Mouse (Mus musculus): ENCODE results near the gene Asb2. TPM values are rescaled to one million over a fixed set of nuclear protein-coding genes. Genes with fewer than 3 reads are reported as not detected.

The Asb2 gene
- total RNA-seq, 1 experiment from 2014 or later: not detected

GRCm38 (mm10) chr12:103333426-103333825 is 22.4 kb downstream of the Asb2 start:
- no peak for ATAC-seq (replicated peaks in 1 of 2; ENCODE audit: insufficient read depth in 1 of 2, low FRiP score in 2 of 2, low TSS enrichment in 1 of 2, low read depth in 1 of 2, poor library complexity in 2 of 2, severe bottlenecking in 2 of 2)

GRCm38 (mm10) chr12:103332879-103333278 is 22.9 kb downstream of the Asb2 start:
- peak; percentile 76 to 90 for ATAC-seq (replicated peaks in 1 of 2; ENCODE audit: insufficient read depth in 1 of 2, low FRiP score in 2 of 2, low TSS enrichment in 1 of 2, low read depth in 1 of 2, poor library complexity in 2 of 2, severe bottlenecking in 2 of 2)

GRCm38 (mm10) chr12:103331491-103331890 is 24.3 kb downstream of the Asb2 start:
- 0 out of 4 replicates have a peak, but pooled peaks of 1 of the 2 experiments have one; percentile 7 for ATAC-seq (replicated peaks in 1 of 2; ENCODE audit: insufficient read depth in 1 of 2, low FRiP score in 2 of 2, low TSS enrichment in 1 of 2, low read depth in 1 of 2, poor library complexity in 2 of 2, severe bottlenecking in 2 of 2)

GRCm38 (mm10) chr12:103328448-103329191 is 27.2 kb downstream of the Asb2 start:
- ATAC-seq (replicated peaks in 1 of 2; ENCODE audit: insufficient read depth in 1 of 2, low FRiP score in 2 of 2, low TSS enrichment in 1 of 2, low read depth in 1 of 2, poor library complexity in 2 of 2, severe bottlenecking in 2 of 2): no peak

GRCm38 (mm10) chr12:103327107-103327506 is 28.7 kb downstream of the Asb2 start:
- no peak for ATAC-seq (replicated peaks in 1 of 2; ENCODE audit: insufficient read depth in 1 of 2, low FRiP score in 2 of 2, low TSS enrichment in 1 of 2, low read depth in 1 of 2, poor library complexity in 2 of 2, severe bottlenecking in 2 of 2)

GRCm38 (mm10) chr12:103326569-103326968 is 29.2 kb downstream of the Asb2 start:
- ATAC-seq (replicated peaks in 1 of 2; ENCODE audit: insufficient read depth in 1 of 2, low FRiP score in 2 of 2, low TSS enrichment in 1 of 2, low read depth in 1 of 2, poor library complexity in 2 of 2, severe bottlenecking in 2 of 2): no peak

- peak; percentile 77 to 82 for ATAC-seq (replicated peaks in 1 of 2; ENCODE audit: insufficient read depth in 1 of 2, low FRiP score in 2 of 2, low TSS enrichment in 1 of 2, low read depth in 1 of 2, poor library complexity in 2 of 2, severe bottlenecking in 2 of 2)
Observed at GRCm38 (mm10) chr12:103325156-103325857, 30.5 kb downstream of the Asb2 start.

- peak; percentile 57 to 70 for ATAC-seq (replicated peaks in 1 of 2; ENCODE audit: insufficient read depth in 1 of 2, low FRiP score in 2 of 2, low TSS enrichment in 1 of 2, low read depth in 1 of 2, poor library complexity in 2 of 2, severe bottlenecking in 2 of 2)
Observed at GRCm38 (mm10) chr12:103322801-103323200, 33.0 kb downstream of the Asb2 start.

GRCm38 (mm10) chr12:103315831-103316545 is 39.8 kb downstream of the Asb2 start:
- ATAC-seq (replicated peaks in 1 of 2; ENCODE audit: insufficient read depth in 1 of 2, low FRiP score in 2 of 2, low TSS enrichment in 1 of 2, low read depth in 1 of 2, poor library complexity in 2 of 2, severe bottlenecking in 2 of 2): no peak

- no peak for ATAC-seq (replicated peaks in 1 of 2; ENCODE audit: insufficient read depth in 1 of 2, low FRiP score in 2 of 2, low TSS enrichment in 1 of 2, low read depth in 1 of 2, poor library complexity in 2 of 2, severe bottlenecking in 2 of 2)
Observed at GRCm38 (mm10) chr12:103314640-103315361, 41.0 kb downstream of the Asb2 start.

- no peak for ATAC-seq (replicated peaks in 1 of 2; ENCODE audit: insufficient read depth in 1 of 2, low FRiP score in 2 of 2, low TSS enrichment in 1 of 2, low read depth in 1 of 2, poor library complexity in 2 of 2, severe bottlenecking in 2 of 2)
Observed at GRCm38 (mm10) chr12:103313871-103314639, 41.7 kb downstream of the Asb2 start.

GRCm38 (mm10) chr12:103313274-103313673 is 42.5 kb downstream of the Asb2 start:
- no peak for ATAC-seq (replicated peaks in 1 of 2; ENCODE audit: insufficient read depth in 1 of 2, low FRiP score in 2 of 2, low TSS enrichment in 1 of 2, low read depth in 1 of 2, poor library complexity in 2 of 2, severe bottlenecking in 2 of 2)

GRCm38 (mm10) chr12:103311921-103312320 is 43.9 kb downstream of the Asb2 start:
- ATAC-seq (replicated peaks in 1 of 2; ENCODE audit: insufficient read depth in 1 of 2, low FRiP score in 2 of 2, low TSS enrichment in 1 of 2, low read depth in 1 of 2, poor library complexity in 2 of 2, severe bottlenecking in 2 of 2): no peak

- ATAC-seq (replicated peaks in 1 of 2; ENCODE audit: insufficient read depth in 1 of 2, low FRiP score in 2 of 2, low TSS enrichment in 1 of 2, low read depth in 1 of 2, poor library complexity in 2 of 2, severe bottlenecking in 2 of 2): no peak
Observed at GRCm38 (mm10) chr12:103310744-103311267, 45.0 kb downstream of the Asb2 start, which contains the start of gene Fam181a. Gene Fam181a (plus strand): TSS chr12:103310975.

GRCm38 (mm10) chr12:103306720-103307119 is 49.1 kb downstream of the Asb2 start:
- peak; percentile 53 to 57; a peak in 1 of 4 replicates for ATAC-seq (replicated peaks in 1 of 2; ENCODE audit: insufficient read depth in 1 of 2, low FRiP score in 2 of 2, low TSS enrichment in 1 of 2, low read depth in 1 of 2, poor library complexity in 2 of 2, severe bottlenecking in 2 of 2)

- ATAC-seq (replicated peaks in 1 of 2; ENCODE audit: insufficient read depth in 1 of 2, low FRiP score in 2 of 2, low TSS enrichment in 1 of 2, low read depth in 1 of 2, poor library complexity in 2 of 2, severe bottlenecking in 2 of 2): peak; percentile 37 to 59; a peak in 2 of 4 replicates
Observed at GRCm38 (mm10) chr12:103306224-103306623, 49.6 kb downstream of the Asb2 start.

Data from hematopoietic stem cell, adult 5-6 weeks (primary cell).